Mouse (Mus musculus): ENCODE data around the gene Kansl1.

GRCm38 (mm10) chr11:104295145-104295544 is 173.5 kb downstream of the Kansl1 start:
- TF ChIP-seq CTCF (conservative IDR thresholded peaks at IDR 0.05 in 1 of 2, IDR thresholded peaks at IDR 0.05 in 1 of 2; ENCODE audit: low read depth in 2 of 2, low read length in 2 of 2) (no peak), POLR2A (IDR thresholded peaks at IDR 0.05; ENCODE audit: low read depth, low read length) (no peak)

Data from CH12.LX (cell line).